Mouse (Mus musculus): ENCODE measurements at regions not wholly inside any gene's neighbourhood (a gene's known extent, or its start where the extent isn't known, plus 50 kb on each side); places are given as distances from the start of the nearest gene placed in this dataset.

- Histone ChIP-seq H3K27me3 (ENCODE audit: control insufficient read depth in 1 of 2, insufficient read depth in 2 of 2, low read length in 2 of 2) (no peaks in the 10 kb centered on the region), H3K79me2 (ENCODE audit: control insufficient read depth, insufficient read depth, low read length, poor library complexity) (no peaks in the 10 kb centered on the region), H3K36me3 (ENCODE audit: control insufficient read depth in 1 of 2, insufficient read depth in 2 of 2, low read length in 2 of 2) (peaks cover 0 to 7% of the 10 kb centered on the region in 2 experiments; a peak in 2 of 4 replicates), H3K9me3 (replicated peaks; ENCODE audit: insufficient read depth, low read length) (no peaks in the 10 kb centered on the region), H3K27ac (ENCODE audit: control insufficient read depth, low read depth, low read length) (no peak overlapping the region), H3K4me1 (ENCODE audit: control insufficient read depth in 1 of 2, insufficient read depth in 2 of 2, low read length in 2 of 2) (peaks cover 2 to 12% of the 10 kb centered on the region in 2 experiments; a peak in 3 of 4 replicates), H3K9ac (ENCODE audit: control insufficient read depth, low read depth, low read length, poor library complexity, severe bottlenecking) (no peak overlapping the region), H3K4me3 (ENCODE audit: control insufficient read depth in 1 of 2, insufficient read depth in 1 of 2, low read depth in 2 of 2, low read length in 2 of 2) (no peak overlapping the region)
- TF ChIP-seq ZKSCAN1 (IDR thresholded peaks at IDR 0.05; ENCODE audit: low read depth, low read length) (no peak), POLR2AphosphoS5 (IDR thresholded peaks at IDR 0.05; ENCODE audit: borderline replicate concordance, low read depth, low read length) (no peak), ZMIZ1 (IDR thresholded peaks at IDR 0.05; ENCODE audit: low read depth, low read length) (no peak), MYC (IDR thresholded peaks at IDR 0.05; ENCODE audit: low read depth, low read length) (no peak), USF1 (IDR thresholded peaks at IDR 0.05; ENCODE audit: low read depth, low read length) (no peak), HCFC1 (IDR thresholded peaks at IDR 0.05; ENCODE audit: low read depth, low read length) (no peak), MXI1 (IDR thresholded peaks at IDR 0.05; ENCODE audit: low read depth, low read length) (no peak), EP300 (IDR thresholded peaks at IDR 0.05; ENCODE audit: low read depth in 1 of 2, low read length in 2 of 2) (peak; percentile 63 to 66), KAT2A (conservative IDR thresholded peaks at IDR 0.05; ENCODE audit: low read depth, low read length) (no peak), ZNF384 (IDR thresholded peaks at IDR 0.05; ENCODE audit: low read depth, low read length) (no peak), BHLHE40 (IDR thresholded peaks at IDR 0.05; ENCODE audit: borderline replicate concordance, low read depth, low read length) (no peak), SIN3A (IDR thresholded peaks at IDR 0.05; ENCODE audit: low read length) (no peak), RCOR1 (IDR thresholded peaks at IDR 0.05; ENCODE audit: low read depth, low read length) (peak; percentile 82; the same call in 1 of the 2 replicates), MAX (IDR thresholded peaks at IDR 0.05; ENCODE audit: low read length) (no peak), GATA1 (IDR thresholded peaks at IDR 0.05; ENCODE audit: low read depth, low read length) (peak; percentile 50), MYB (IDR thresholded peaks at IDR 0.05; ENCODE audit: low read depth, low read length) (no peak), CHD2 (IDR thresholded peaks at IDR 0.05; ENCODE audit: low read length) (no peak), TBP (IDR thresholded peaks at IDR 0.05; ENCODE audit: low read depth, low read length) (no peak), ETS1 (IDR thresholded peaks at IDR 0.05; ENCODE audit: low read depth, low read length) (no peak), CHD1 (IDR thresholded peaks at IDR 0.05; ENCODE audit: low read depth, low read length) (no peak), ZC3H11A (IDR thresholded peaks at IDR 0.05; ENCODE audit: low read depth, low read length) (no peak), GABPA (IDR thresholded peaks at IDR 0.05; ENCODE audit: low read depth, low read length) (no peak), RAD21 (IDR thresholded peaks at IDR 0.05; ENCODE audit: low read depth, low read length) (no peak), E2F4 (IDR thresholded peaks at IDR 0.05; ENCODE audit: borderline replicate concordance, low read depth, low read length) (no peak)
- peak; percentile 52 for DNase-seq (ENCODE audit: low read depth, low spot score)
These were observed 715.4 kb downstream of the Kcnj2 start for GRCm38 (mm10) chr11:111781321-111781720.
